Comparison of ENCODE assay signal across 8 mouse cellular contexts in the genomic region with DNA sequence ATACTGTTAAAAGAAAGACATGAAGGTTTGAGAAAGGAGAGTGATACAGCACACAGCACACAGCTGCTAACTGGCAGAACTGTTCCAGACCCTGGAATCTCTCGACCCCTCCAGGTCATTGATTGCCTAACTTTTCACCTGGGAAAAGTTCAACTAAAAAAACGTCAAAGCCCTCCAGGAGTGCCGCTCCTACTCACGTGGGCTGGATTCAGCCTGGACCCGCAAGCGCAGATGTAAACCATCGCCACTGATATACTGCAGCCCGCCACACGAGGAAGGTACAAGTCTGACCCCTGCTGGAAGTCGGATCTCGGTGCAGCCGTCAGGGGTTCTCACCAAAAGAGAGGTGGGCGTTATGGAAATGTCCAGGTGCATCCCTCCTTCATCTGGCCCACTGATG. TPM values are rescaled to one million over a fixed set of nuclear protein-coding genes. Genes with fewer than 3 reads are reported as not detected.
DNase-seq lines count a peak whose midpoint lies in the region; ATAC-seq lines count a peak whose summit lies in the region.

No protein-coding gene starts in this region.

- H3K4me2 ChIP-seq in embryonic facial prominence, embryonic 11.5 days (ENCODE audit: low read depth, low read length), result 0 out of 2 replicates have a peak overlapping the region, but pooled peaks have one; percentile 7
- peak overlapping the region; percentile 60 for H3K4me2 ChIP-seq in heart, embryonic 15.5 days
- peak overlapping the region; percentile 45 for H3K4me2 ChIP-seq in liver, embryonic 15.5 days

- no peaks in the 10 kb centered on the region for H3K36me3 ChIP-seq in embryonic facial prominence, embryonic 11.5 days (replicated peaks; ENCODE audit: control insufficient read depth, insufficient read depth, low read depth, low read length)
- H3K36me3 ChIP-seq in heart, embryonic 15.5 days, result no peaks in the 10 kb centered on the region
- H3K36me3 ChIP-seq in liver, embryonic 15.5 days (replicated peaks), result no peaks in the 10 kb centered on the region

- no peak overlapping the region for H3K4me3 ChIP-seq in embryonic facial prominence, embryonic 11.5 days (ENCODE audit: low read depth, low read length)
- H3K4me3 ChIP-seq in heart, embryonic 15.5 days, result peak overlapping the region; percentile 24; the same call in 1 of the 2 replicates
- 0 out of 2 replicates have a peak overlapping the region, but pooled peaks have one; percentile 3 for H3K4me3 ChIP-seq in liver, embryonic 15.5 days (replicated peaks)

- H3K4me1 ChIP-seq in embryonic facial prominence, embryonic 11.5 days (ENCODE audit: control insufficient read depth, insufficient read depth, low read length), result no peaks in the 10 kb centered on the region
- H3K4me1 ChIP-seq in heart, embryonic 15.5 days (replicated peaks), result no peaks in the 10 kb centered on the region
- peaks cover 11% of the 10 kb centered on the region for H3K4me1 ChIP-seq in liver, embryonic 15.5 days (replicated peaks)

- no peaks in the 10 kb centered on the region for H3K27me3 ChIP-seq in embryonic facial prominence, embryonic 11.5 days (ENCODE audit: control insufficient read depth, insufficient read depth, low read length)
- no peaks in the 10 kb centered on the region for H3K27me3 ChIP-seq in heart, embryonic 15.5 days
- H3K27me3 ChIP-seq in liver, embryonic 15.5 days, result no peaks in the 10 kb centered on the region

- under 1% methylated on average over 13 of the region's 13 CpGs for WGBS in embryonic facial prominence, embryonic 11.5 days
- WGBS in heart, embryonic 15.5 days, result 2% methylated on average over 13 of the region's 13 CpGs
- WGBS in liver, embryonic 15.5 days (ENCODE audit: insufficient replicate concordance), result 2% methylated on average over 13 of the region's 13 CpGs

- peak; percentile 79 for ATAC-seq in embryonic facial prominence, embryonic 11.5 days (replicated peaks; ENCODE audit: insufficient number of reproducible peaks, low FRiP score, low TSS enrichment, low read depth)
- peak; percentile 66; the same call in 1 of the 2 replicates for ATAC-seq in heart, embryonic 15.5 days (replicated peaks; ENCODE audit: insufficient number of reproducible peaks, insufficient read depth, low FRiP score, low read depth)
- ATAC-seq in liver, embryonic 15.5 days (ENCODE audit: insufficient read depth), result peak; percentile 53; the same call in 1 of the 2 replicates

- no peak overlapping the region for H3K9ac ChIP-seq in embryonic facial prominence, embryonic 11.5 days (replicated peaks; ENCODE audit: low read length)
- no peak overlapping the region for H3K9ac ChIP-seq in heart, embryonic 15.5 days
- H3K9ac ChIP-seq in liver, embryonic 15.5 days, result no peak overlapping the region

- H3K27ac ChIP-seq in embryonic facial prominence, embryonic 11.5 days (replicated peaks; ENCODE audit: low read depth, low read length), result no peak overlapping the region
- H3K27ac ChIP-seq in heart, embryonic 15.5 days, result no peak overlapping the region
- H3K27ac ChIP-seq in liver, embryonic 15.5 days (replicated peaks), result no peak overlapping the region

- no peaks in the 10 kb centered on the region for H3K9me3 ChIP-seq in embryonic facial prominence, embryonic 11.5 days (replicated peaks; ENCODE audit: control insufficient read depth, low read length)
- H3K9me3 ChIP-seq in heart, embryonic 15.5 days (replicated peaks), result no peaks in the 10 kb centered on the region
- H3K9me3 ChIP-seq in liver, embryonic 15.5 days (replicated peaks), result no peaks in the 10 kb centered on the region

- peak; percentile 79 for DNase-seq in CD4-positive, CD25-positive, alpha-beta regulatory T cell, adult 2 months (ENCODE audit: low read depth, low spot score)
- peak; percentile 47 for DNase-seq in adrenal gland, adult 2 months
- DNase-seq in embryonic facial prominence, embryonic 11.5 days (ENCODE audit: low spot score), result peak; percentile 81
- DNase-seq in kidney, postnatal 14 days, result peak; percentile 57
- DNase-seq in neural tube, embryonic 10.5 days (ENCODE audit: extremely low spot score, low spot score), result peak; percentile 69
- DNase-seq in testis, postnatal 10 days (ENCODE audit: low spot score), result peak; percentile 72

RNA-seq across cellular contexts. Expression of a gene that starts 13.1 kb away (rescaled TPM):
- total RNA-seq in adrenal gland, adult 2 months (2021), result 1 to 10 TPM; 1.8 to 2.0 TPM
- 0.58 and 0.66 TPM in 2 replicates for polyA plus RNA-seq in adrenal gland, adult 2 months (2012; rRNA removed)
- 5.9 and 7.3 TPM in 2 replicates for polyA plus RNA-seq in embryonic facial prominence, embryonic 11.5 days (2014; fragmentation: Nextera tagmentation; extraction: Ambion mirVana)
- 2.9 TPM in 2 replicates for polyA plus RNA-seq in heart, embryonic 15.5 days (2015; fragmentation: Nextera tagmentation; extraction: Ambion mirVana)
- 1.8 and 2.3 TPM in 2 replicates for polyA plus RNA-seq in liver, embryonic 15.5 days (2015; fragmentation: Nextera tagmentation; extraction: Ambion mirVana)

RNA-seq across cellular contexts. Expression of a gene that starts 15.3 kb away (rescaled TPM):
- total RNA-seq in adrenal gland, adult 2 months (2021), result 10 to 100 TPM; 20.0 to 26.1 TPM
- polyA plus RNA-seq in adrenal gland, adult 2 months (2012; rRNA removed), result 2.9 and 3.1 TPM in 2 replicates
- 10.6 and 13.3 TPM in 2 replicates for polyA plus RNA-seq in embryonic facial prominence, embryonic 11.5 days (2014; fragmentation: Nextera tagmentation; extraction: Ambion mirVana)
- polyA plus RNA-seq in heart, embryonic 15.5 days (2015; fragmentation: Nextera tagmentation; extraction: Ambion mirVana), result 9.9 and 11.0 TPM in 2 replicates
- 3.7 and 3.9 TPM in 2 replicates for polyA plus RNA-seq in liver, embryonic 15.5 days (2015; fragmentation: Nextera tagmentation; extraction: Ambion mirVana)

Comparison
In these comparisons a context has a peak if more than half of its experiments do, and no peak if none do; other contexts are left out.
1. H3K4me2 ChIP-seq: peak in every context shown above with its lines; median percentile 60 in heart, embryonic 15.5 days; 45 in liver, embryonic 15.5 days; 7 in embryonic facial prominence, embryonic 11.5 days.